Mouse (Mus musculus) heart, postnatal 0 days (tissue): ENCODE results near the gene Espl1.

Experiments
- CTCF ChIP-seq: IDR thresholded peaks from 2 replicates; pipeline ENCODE4 v1.5.1; 2016; ENCODE audit warnings: antibody characterized with exemption, control low read depth, low read depth
- EP300 ChIP-seq: IDR thresholded peaks from 2 replicates; pipeline ENCODE4 v1.6.1; 2016; ENCODE audit warnings: antibody characterized with exemption, low read depth

DNA sequence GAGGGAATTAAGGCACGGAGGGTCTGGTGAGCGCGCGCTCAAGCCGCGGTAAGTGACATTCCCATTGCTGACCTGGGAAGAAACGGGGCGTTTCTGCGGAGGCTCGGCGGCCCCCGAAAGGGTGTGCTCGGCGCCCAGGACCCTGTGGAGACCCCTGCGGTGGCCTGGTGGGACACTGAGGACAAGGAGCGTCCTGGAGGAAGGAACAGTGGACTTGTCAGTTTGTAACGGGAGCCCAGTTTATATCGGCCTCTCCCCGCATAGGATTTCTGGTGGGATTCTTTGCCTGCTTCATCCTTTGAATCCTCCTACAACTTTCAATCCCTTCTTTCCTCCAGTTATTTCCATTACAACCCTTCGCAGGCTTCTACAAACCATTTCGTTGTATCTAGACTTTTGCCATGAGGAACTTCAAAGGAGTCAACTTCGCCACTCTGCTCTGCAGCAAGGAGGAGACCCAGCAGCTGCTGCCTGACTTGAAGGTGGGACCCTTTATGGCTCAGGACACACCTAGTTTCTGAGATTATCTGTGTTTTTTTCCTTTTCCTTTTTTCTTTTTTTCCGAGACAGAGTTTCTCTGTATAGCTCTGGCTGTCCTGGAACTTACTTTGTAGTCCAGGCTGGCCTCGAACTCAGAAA lies 421 bp downstream of the Espl1 start:
- TF ChIP-seq CTCF (no peak), EP300 (no peak)
